Mouse (Mus musculus) cerebellum, adult 11-12 months (tissue): ENCODE results near the gene Fam166a.
A peak's percentile ranks its signal among the peaks of the same experiment; 100 is the strongest.
"Not testable (repeated sequence)": the region's sequence is repeated elsewhere in the genome, so short reads cannot be mapped to it uniquely, and the experiment has no call there.

ENCODE experiments used
- DNase-seq: peaks from one replicate; pipeline ENCODE4 v3.0.0; 2022

The Fam166a gene

GRCm38 (mm10) chr2:25246183-25247072 lies 27.9 kb downstream of the Fam166a start, which contains the start of gene AL732309.1:
TSS of gene AL732309.1 (minus strand) at chr2:25246863.
- DNase-seq: peak; percentile 77

GRCm38 (mm10) chr2:25252331-25252730 lies 33.8 kb downstream of the Fam166a start:
- no peak for DNase-seq

GRCm38 (mm10) chr2:25255284-25255779 lies 36.8 kb downstream of the Fam166a start, which contains the start of gene Tmem203:
TSS of gene Tmem203 (plus strand) at chr2:25255439.
- DNase-seq: peak; percentile 82

GRCm38 (mm10) chr2:25256443-25257109 lies 38.0 kb downstream of the Fam166a start:
- not testable (repeated sequence) for DNase-seq

GRCm38 (mm10) chr2:25257250-25257649 lies 38.7 kb downstream of the Fam166a start:
- not testable (repeated sequence) for DNase-seq

GRCm38 (mm10) chr2:25258887-25259286 lies 40.3 kb downstream of the Fam166a start:
- DNase-seq: no peak

GRCm38 (mm10) chr2:25261870-25262269 lies 43.3 kb downstream of the Fam166a start:
- no peak for DNase-seq

- peak; percentile 98 for DNase-seq
Measured at GRCm38 (mm10) chr2:25262291-25262767, 43.8 kb downstream of the Fam166a start, which contains the start of gene Tprn. TSS of gene Tprn (plus strand) at chr2:25262618.

GRCm38 (mm10) chr2:25262795-25263622 lies 44.5 kb downstream of the Fam166a start:
- DNase-seq: peak; percentile 85

- DNase-seq: peak; percentile 76
Measured at GRCm38 (mm10) chr2:25263623-25264285, 45.2 kb downstream of the Fam166a start.

- peak; percentile 69 for DNase-seq
Measured at GRCm38 (mm10) chr2:25264286-25264660, 45.7 kb downstream of the Fam166a start.

- peak; percentile 94 for DNase-seq
Measured at GRCm38 (mm10) chr2:25264851-25265250, 46.3 kb downstream of the Fam166a start.

- peak; percentile 99 for DNase-seq
Measured at GRCm38 (mm10) chr2:25265897-25266656, 47.5 kb downstream of the Fam166a start.

- DNase-seq: peak; percentile 88
Measured at GRCm38 (mm10) chr2:25266720-25267119, 48.2 kb downstream of the Fam166a start.

GRCm38 (mm10) chr2:25267241-25267640 lies 48.7 kb downstream of the Fam166a start:
- DNase-seq: peak; percentile 78

GRCm38 (mm10) chr2:25267746-25268309 lies 49.3 kb downstream of the Fam166a start:
- DNase-seq: peak; percentile 65
